Mouse (Mus musculus): ENCODE results near the gene Hmcn2.

DNA sequence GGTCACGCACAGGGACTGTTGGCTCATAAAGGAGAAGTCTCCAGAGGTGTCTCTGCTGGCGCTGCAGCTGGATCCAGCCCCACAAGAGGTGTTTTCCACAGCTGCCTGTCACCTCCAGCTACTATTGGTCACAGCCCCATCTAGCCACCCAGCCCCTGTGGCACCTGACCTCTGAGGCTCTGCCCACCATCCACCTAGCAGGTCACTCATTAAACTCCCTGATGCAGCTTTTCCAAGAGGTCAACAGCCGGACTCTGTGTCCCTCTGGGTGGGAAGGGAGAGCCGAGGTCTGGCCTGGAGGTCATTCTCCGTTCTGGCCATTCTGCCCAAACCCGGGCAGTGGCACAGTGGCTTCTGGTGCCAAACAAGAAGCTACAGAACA is 150.3 kb downstream of the Hmcn2 start:
- no peak for TF ChIP-seq GATA1 (IDR thresholded peaks at IDR 0.05; ENCODE audit: borderline replicate concordance, low read length)
- no peak for TF ChIP-seq FLI1 (IDR thresholded peaks at IDR 0.05; ENCODE audit: low read length)
